Mouse (Mus musculus): ENCODE measurements at regions not wholly inside any gene's neighbourhood (a gene's known extent, or its start where the extent isn't known, plus 50 kb on each side); places are given as distances from the start of the nearest gene placed in this dataset.

DNA sequence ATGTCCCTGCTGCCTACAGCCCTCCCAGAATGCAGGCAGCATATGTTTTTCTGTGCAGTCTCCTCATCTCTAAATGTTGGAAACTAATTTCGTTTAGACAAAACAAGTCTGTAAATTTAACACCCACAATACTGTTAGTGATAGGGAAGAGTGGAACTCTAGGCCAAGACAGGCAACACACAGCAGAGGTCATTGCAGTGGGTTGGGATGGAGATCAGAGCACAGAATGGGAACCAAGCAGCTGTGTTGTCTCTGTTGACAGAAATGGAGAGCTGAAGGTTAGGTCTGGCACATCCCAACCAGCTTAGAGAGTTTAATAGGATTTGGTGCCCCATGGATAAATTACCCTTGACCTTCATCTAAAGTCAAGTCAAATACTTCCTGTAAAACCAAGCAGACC is 361.4 kb downstream of the Kif16b start:
- TF ChIP-seq CTCF (conservative IDR thresholded peaks at IDR 0.05; ENCODE audit: insufficient read depth, insufficient read length, low read depth, low read length) (no peak), POLR2A (IDR thresholded peaks at IDR 0.05; ENCODE audit: low read depth, low read length) (no peak)
- Histone ChIP-seq H3K27me3 (replicated peaks; ENCODE audit: control insufficient read depth, insufficient read depth, low read length) (no peaks in the 10 kb centered on the region), H3K4me3 (ENCODE audit: insufficient read depth, low read depth, low read length) (no peak overlapping the region), H3K36me3 (ENCODE audit: control insufficient read depth, insufficient read depth, low read length) (no peaks in the 10 kb centered on the region), H3K4me1 (ENCODE audit: control insufficient read depth, insufficient read depth, low read length) (no peaks in the 10 kb centered on the region), H3K27ac (ENCODE audit: insufficient read depth, low read depth, low read length) (no peak overlapping the region)
- 34% methylated on average over 1 of the region's 1 CpGs for WGBS
- no peak for DNase-seq

- H3K36me3 ChIP-seq (ENCODE audit: control insufficient read depth, insufficient read depth, low read length): no peaks in the 10 kb centered on the region
- no peaks in the 10 kb centered on the region for H3K27me3 ChIP-seq (replicated peaks; ENCODE audit: control insufficient read depth, insufficient read depth, low read length)
- WGBS: 96% methylated on average over 8 of the region's 8 CpGs
- H3K4me3 ChIP-seq (ENCODE audit: insufficient read depth, low read depth, low read length): no peak overlapping the region
- DNase-seq: no peak
- TF ChIP-seq CTCF (conservative IDR thresholded peaks at IDR 0.05; ENCODE audit: insufficient read depth, insufficient read length, low read depth, low read length) (no peak), POLR2A (IDR thresholded peaks at IDR 0.05; ENCODE audit: low read depth, low read length) (no peak)
- no peak overlapping the region for H3K27ac ChIP-seq (ENCODE audit: insufficient read depth, low read depth, low read length)
- no peaks in the 10 kb centered on the region for H3K4me1 ChIP-seq (ENCODE audit: control insufficient read depth, insufficient read depth, low read length)
Observed at GRCm38 (mm10) chr2:142533555-142533954, 367.8 kb downstream of the Kif16b start.

DNA sequence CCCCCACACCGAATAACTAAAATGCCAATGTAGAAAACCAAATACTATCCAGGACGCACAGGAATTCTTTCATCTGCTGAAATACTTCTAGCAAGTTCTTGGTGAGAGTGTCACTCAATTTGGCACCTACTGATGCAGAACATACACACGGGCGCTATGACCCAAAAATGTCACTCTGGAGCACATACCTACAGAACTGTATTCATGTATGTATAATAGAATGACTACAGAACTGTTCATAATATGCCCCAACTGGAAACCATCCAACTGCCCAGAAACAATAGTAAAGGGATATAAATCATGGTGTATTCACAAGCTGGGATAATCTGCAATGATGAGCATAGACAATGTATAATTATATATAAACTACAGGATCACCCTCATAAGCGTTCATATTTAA is 378.9 kb downstream of the Kif16b start:
- Histone ChIP-seq H3K4me3 (ENCODE audit: insufficient read depth, low read depth, low read length) (no peak overlapping the region), H3K27me3 (replicated peaks; ENCODE audit: control insufficient read depth, insufficient read depth, low read length) (no peaks in the 10 kb centered on the region), H3K36me3 (ENCODE audit: control insufficient read depth, insufficient read depth, low read length) (no peaks in the 10 kb centered on the region), H3K27ac (ENCODE audit: insufficient read depth, low read depth, low read length) (no peak overlapping the region), H3K4me1 (ENCODE audit: control insufficient read depth, insufficient read depth, low read length) (no peaks in the 10 kb centered on the region)
- DNase-seq: no peak
- TF ChIP-seq CTCF (conservative IDR thresholded peaks at IDR 0.05; ENCODE audit: insufficient read depth, insufficient read length, low read depth, low read length) (no peak), POLR2A (IDR thresholded peaks at IDR 0.05; ENCODE audit: low read depth, low read length) (no peak)
- 77% methylated on average over 5 of the region's 5 CpGs for WGBS

DNA sequence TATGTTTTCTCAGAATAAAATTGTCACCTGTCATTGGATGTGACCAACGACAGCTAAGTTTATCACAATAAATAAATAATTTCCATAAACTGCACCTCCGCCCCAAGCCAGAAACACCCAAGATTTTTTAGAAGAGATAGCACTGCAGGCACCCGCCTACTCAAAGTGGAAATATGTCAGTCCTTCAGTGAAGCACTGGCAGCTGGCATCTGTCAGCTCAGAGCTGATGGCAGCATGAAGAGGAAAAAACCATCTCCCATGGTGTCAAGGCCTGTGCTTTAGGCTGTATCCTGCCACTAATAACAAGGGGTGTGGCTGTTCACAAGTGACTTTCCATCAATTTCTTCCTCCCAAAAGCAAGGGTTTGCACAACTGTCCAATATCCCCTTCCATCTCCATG is 383.6 kb downstream of the Kif16b start:
- DNase-seq: no peak
- TF ChIP-seq POLR2A (IDR thresholded peaks at IDR 0.05; ENCODE audit: low read depth, low read length) (no peak), CTCF (conservative IDR thresholded peaks at IDR 0.05; ENCODE audit: insufficient read depth, insufficient read length, low read depth, low read length) (no peak)
- H3K4me1 ChIP-seq (ENCODE audit: control insufficient read depth, insufficient read depth, low read length): no peaks in the 10 kb centered on the region
- no peak overlapping the region for H3K27ac ChIP-seq (ENCODE audit: insufficient read depth, low read depth, low read length)
- WGBS: 84% methylated on average over 3 of the region's 3 CpGs
- no peaks in the 10 kb centered on the region for H3K36me3 ChIP-seq (ENCODE audit: control insufficient read depth, insufficient read depth, low read length)
- no peak overlapping the region for H3K4me3 ChIP-seq (ENCODE audit: insufficient read depth, low read depth, low read length)
- H3K27me3 ChIP-seq (replicated peaks; ENCODE audit: control insufficient read depth, insufficient read depth, low read length): no peaks in the 10 kb centered on the region

- Histone ChIP-seq H3K4me3 (ENCODE audit: insufficient read depth, low read depth, low read length) (no peak overlapping the region), H3K36me3 (ENCODE audit: control insufficient read depth, insufficient read depth, low read length) (no peaks in the 10 kb centered on the region), H3K4me1 (ENCODE audit: control insufficient read depth, insufficient read depth, low read length) (no peaks in the 10 kb centered on the region), H3K27me3 (replicated peaks; ENCODE audit: control insufficient read depth, insufficient read depth, low read length) (no peaks in the 10 kb centered on the region), H3K27ac (ENCODE audit: insufficient read depth, low read depth, low read length) (no peak overlapping the region)
- TF ChIP-seq CTCF (conservative IDR thresholded peaks at IDR 0.05; ENCODE audit: insufficient read depth, insufficient read length, low read depth, low read length): no peak
- 91% methylated on average over 1 of the region's 1 CpGs for WGBS
- DNase-seq: no peak
Observed at GRCm38 (mm10) chr2:142505216-142505615, 396.1 kb downstream of the Kif16b start.

All from kidney, adult 2 months (tissue).